Mouse (Mus musculus) frontal cortex, postnatal 14 days (tissue): ENCODE data around the gene Ostc.
A peak's percentile ranks its signal among the peaks of the same experiment; 100 is the strongest.

ENCODE experiments used
- DNase-seq, 2 experiments: peaks; one replicate each; pipeline ENCODE4 v3.0.0; 2022; ENCODE audit warnings: low spot score in 2 of 2

Gene Ostc

DNA sequence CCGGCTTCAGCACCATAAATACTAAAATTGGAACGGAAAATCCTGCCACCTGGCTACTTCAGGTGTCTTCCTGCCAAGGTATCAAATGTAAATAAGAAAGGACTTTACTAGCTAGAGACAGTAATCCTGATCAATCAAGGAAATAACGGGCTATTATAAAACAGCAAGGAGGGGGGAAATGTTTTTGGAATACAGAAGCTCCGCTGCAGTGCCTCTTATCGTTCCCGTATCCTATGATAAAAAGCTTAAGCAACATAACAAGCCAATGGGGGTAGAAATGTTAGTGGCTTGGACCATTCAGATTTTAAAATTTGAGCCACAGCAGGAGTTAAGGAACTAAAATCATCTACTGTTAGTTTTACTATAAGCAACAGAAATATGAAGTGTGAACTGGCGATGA, 859 bp upstream of the Ostc start:
- DNase-seq = no peak

DNA sequence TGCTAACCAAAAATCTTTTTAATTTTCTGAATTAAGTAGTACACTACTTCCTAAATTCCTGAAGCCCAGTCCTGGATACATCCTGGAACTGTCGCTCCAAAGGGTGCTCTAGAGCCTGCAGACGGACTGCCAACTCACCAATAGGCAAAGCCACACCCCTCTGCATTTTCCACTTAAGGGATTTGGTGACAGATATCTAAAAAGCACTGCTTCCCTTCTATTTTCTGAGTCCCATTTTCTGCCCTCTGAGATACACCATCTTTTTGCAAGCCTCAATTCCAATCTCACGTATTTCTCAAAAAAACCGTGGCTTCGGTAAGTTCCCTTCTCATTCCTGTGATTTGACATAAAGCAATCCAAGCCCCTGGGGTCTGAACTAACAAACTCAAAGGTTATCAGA, 715 bp downstream of the Ostc start:
- DNase-seq = no peak

DNA sequence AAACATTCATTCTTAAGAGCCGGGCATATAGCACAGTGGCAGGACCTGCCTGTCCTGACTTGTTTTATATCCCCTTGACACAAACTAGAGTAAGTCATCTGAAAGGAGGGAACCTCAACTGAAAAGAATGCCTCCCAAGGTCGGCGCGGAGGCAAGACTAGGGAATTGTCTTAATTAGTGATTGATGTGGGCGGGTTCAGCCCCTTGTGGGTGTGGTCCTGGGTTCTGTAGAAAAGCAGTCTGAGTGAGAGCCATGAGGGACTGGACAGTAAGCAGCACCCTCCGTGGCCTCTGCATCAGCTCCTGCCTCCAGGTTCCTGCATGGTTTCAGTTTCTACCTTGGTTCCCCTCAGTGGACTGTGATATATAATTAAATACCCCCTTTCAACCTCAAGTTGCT, 7.0 kb downstream of the Ostc start:
- DNase-seq = no peak

DNA sequence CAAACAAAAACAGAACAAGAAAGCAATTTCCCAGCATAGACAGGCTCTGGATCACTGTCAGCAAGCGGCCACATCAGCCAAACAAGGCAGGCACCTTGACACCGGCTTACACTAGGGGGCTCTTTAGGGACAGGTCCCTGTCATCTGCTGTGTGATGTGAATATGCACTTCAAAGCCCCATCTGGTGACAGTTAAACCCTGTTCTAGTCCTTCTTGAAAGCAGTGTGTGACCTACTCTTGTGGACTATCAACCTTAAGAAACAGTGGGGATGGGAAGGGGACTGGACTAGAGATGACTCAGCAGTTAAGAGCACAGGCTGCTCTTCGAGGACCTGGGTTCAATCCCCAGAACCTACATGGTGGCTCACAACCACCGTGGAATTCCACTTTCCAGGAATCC, 11.6 kb downstream of the Ostc start:
- DNase-seq = no peak

DNA sequence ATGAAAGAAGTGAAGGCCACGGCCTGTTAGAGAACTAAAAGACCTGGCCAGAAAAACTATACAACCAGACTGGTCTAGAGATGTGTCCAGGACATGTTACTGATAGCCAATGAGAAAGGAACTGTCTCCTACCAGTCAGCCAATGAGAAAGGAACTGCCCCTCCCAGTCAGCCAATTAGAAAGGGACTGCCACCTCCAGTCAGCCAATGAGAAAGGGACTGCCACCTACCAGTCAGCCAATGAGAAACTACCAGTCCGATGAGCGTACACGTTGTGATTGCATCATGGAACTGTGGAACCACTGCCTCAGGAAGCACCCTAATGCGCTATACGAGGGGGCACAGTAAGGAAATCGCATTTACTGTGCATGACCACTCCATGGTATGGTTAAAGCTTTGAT, 14.5 kb downstream of the Ostc start:
- no peak for DNase-seq

DNA sequence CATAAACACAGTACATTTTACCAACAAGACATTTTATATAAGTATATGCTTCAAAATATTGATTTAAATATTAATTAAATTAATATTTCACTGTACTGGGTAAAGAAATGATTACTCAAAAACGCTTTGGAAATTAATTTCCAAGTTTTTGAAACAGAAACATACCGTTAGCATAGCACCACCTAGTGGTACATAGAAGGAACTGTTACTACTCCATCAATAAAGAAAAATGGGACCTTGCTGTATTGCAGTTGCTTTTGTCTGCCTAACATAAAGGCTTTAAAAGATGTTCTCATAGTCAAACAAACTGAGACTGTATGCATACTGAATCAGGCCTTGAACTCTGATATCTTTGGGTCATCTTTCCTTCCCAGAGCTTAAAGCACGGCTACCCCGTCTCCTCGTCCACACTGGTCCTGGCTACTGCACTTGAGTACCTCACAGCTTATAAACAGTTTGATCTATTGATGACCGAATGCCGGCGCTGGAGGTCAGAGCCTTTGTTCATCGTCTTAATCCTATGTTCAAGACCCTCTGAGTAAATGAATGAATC, 15.1 kb downstream of the Ostc start:
- no peak for DNase-seq

DNA sequence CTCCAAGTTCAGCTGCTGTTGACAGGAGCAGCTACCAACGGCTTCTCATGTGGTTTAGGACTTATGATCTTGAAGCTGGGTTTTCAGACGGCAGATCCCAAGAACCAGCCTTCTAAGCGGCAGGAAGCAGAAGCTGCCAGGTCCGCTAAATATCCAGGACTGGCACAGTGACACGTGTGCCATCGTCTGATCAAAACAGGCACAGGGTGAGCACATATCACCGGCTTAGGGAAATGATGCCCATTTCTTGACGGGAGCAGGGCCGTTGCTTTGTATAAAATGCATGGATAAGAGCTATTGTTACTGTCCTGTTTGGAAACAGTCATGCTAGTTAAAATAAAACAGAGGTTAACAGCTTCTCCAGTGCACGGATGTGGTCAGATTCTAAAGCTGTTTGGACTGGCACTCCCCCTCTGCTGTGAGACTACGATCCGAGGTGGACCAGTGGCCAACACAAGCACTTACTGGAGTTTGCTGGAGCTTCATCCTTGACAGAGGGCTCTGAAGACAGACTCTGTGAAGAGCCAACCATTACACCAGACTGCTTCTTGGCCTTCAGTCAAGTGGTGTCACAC, 17.6 kb downstream of the Ostc start:
- no peak for DNase-seq

DNA sequence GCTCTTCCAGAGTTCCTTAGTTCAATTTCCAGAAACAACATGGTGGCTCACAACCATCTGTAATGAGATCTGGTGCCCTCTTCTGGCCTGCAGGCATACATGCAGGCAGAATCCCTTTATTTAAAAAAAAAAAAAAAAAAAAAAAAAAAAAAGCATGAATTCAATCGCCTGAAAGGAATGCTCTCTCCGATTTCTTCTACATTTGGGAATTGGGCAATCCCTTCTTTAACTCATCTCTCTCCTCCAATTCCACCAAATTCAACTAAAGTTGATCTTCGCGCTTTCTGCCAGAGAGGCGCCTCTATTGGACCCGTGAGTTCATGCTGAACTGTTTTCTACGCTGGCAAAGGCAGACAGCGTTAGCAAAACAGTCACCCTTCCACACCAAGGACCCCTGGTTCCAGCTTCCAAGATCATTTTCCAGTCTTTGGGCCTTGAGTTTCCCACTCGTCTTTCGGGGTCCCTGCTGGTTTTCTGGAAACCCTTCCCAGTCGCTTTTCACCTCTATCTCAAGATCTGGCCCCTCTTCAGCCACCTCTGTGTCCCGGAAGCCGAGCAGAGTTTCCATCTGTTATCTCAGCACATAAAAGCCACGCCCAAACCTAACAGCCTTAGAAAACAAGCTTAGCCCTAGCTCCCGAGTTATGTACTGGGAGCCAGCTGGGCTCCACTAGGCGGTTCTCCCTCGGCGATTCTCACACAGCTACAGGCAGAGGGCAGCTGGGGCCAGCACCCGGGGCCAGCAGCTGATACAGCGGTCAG, 18.2 kb downstream of the Ostc start:
- DNase-seq = no peak

DNA sequence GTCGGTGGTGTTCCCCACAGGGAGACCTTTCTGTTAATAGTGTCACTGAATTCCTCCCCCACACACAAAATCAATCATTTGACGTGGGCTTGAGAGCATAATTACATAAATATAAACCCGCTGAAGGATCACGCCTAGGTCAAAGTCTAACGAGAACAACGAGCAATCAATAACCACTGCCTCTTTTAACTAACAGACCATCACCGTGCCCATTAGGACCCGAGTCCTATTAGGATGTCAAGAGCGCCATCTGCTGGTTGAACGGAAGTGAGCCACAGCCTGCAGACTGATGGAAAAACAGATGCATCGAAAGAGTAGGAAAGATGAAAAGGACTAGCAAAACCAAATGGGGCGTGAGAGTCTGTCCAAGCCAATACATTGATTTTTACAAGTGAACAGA, 19.6 kb downstream of the Ostc start:
- peak; percentile 58 to 84 for DNase-seq

DNA sequence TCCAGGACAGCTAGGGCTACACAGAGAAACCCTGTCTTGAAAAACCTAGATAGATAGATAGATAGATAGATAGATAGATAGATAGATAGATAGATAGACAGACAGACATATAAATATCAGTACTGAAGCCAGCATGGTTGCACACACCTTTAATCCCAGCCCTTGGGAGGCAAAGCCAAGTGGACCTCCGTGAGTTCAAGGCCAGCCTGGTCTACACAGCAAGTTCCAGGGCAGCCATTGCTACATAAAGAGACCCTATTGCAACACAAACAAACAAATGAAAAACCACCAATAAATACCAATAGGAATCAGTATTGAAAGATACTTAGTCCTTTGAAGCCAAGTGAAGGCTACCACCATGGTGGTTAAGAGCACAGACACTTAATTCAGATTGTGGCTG, 22.2 kb downstream of the Ostc start:
- no peak for DNase-seq

DNA sequence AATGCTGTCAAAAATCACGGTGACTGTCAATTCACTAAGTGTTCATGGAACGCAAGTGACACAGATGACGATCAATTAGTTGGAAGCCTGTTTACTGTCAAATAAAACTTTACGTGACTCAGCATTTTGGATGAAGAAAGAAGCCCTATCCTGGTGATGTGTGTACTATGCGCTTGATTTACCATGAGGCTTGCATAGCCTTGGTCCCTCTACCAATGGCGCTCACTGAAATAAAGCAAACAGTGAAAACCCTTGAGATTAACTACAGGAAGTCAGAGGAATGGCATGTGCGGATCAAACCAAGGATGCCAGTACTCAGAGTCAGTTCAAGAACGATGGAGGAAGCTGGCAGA, 24.3 kb downstream of the Ostc start:
- DNase-seq = no peak

DNA sequence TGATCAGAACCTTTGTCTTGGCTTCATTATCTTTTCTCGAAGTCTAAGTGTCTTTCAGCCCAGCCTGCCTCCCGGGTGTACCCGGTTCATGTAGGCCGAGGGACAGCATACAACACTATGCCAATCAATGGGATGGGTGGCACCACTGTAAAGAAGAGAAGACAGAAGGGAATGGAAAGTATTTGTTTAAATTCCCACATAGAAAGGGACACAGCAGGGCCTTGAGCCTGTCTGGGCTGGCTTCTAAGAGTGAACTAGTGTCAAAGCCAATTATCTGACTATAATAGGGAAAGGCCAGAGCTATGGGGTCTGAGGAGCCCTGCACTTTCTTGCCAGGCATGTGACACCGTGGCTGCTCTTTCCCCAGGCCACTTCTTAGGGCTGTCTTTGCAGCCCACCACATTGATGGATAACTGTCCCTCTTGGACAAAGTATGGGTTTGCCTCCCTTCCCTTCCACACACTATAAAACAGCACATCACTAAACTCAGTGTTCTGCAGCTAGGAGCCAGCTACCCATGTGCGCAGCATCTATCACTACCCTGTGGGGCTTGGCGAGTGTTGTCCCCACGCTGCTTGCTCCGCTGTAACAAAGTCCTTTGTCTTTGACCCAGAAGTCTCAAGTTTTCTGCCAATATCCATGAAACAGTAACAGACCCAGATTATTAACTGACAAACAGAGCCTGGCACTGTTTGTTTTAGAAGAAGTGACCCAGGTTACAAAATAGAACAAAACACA, 24.8 kb downstream of the Ostc start:
- DNase-seq = no peak

DNA sequence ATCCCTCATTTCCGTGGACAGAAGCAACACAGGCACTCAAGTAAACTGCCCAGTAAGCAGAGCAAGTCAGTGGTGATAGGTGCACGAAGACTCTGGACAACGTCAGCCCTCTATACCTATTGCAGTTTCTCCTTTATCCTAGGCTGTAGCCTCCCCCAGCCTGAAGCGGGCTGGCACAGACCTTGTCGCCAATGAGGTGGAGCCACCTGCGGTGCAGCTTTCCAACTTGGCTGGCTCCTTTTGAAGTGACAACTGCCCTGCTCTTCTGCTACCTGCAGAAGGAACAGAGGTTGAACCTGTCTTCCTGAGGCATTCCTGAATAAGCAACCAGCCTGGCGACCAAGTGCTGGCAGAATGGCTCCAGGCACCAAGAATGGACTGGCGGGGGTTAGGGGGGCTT, 25.4 kb downstream of the Ostc start:
- no peak for DNase-seq

DNA sequence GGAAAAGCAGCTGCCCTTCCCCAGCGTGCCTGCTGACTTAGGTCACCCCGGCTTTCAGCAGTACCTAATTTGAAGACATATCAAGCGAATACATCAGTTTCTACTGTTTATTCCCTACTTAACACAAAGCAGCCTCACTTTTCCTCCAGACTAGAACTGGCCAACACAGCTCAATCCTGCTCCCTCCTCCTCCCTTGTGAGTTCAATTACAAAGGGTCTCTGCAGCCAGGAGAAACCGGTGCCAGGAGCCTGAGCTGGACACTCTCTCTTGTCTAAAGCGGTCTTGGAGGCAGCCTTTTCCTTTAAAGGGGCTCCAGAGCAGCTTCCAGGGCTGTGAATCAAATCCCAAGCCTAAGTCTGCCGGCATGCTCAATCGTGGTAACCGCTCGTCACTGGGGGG, 27.1 kb downstream of the Ostc start:
- no peak for DNase-seq

DNA sequence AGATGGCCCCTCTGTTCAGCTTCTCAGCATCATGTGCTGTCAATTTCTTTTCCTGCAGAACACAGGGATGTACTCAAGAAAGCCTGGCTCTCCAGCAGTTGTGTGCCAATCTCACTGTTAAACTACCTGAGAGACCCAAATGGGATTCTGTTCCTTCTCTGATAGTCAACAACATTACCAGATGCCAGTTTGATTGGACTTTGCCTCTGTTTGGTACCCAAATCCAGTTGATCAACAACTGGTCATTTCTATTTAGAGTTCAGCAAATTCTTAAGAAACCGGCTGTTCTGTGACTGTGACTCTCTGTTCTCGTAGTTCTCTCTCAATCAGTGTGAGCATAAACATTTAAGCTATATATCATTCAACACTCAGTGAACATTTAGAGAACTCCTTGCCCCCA, 28.0 kb downstream of the Ostc start:
- no peak for DNase-seq

DNA sequence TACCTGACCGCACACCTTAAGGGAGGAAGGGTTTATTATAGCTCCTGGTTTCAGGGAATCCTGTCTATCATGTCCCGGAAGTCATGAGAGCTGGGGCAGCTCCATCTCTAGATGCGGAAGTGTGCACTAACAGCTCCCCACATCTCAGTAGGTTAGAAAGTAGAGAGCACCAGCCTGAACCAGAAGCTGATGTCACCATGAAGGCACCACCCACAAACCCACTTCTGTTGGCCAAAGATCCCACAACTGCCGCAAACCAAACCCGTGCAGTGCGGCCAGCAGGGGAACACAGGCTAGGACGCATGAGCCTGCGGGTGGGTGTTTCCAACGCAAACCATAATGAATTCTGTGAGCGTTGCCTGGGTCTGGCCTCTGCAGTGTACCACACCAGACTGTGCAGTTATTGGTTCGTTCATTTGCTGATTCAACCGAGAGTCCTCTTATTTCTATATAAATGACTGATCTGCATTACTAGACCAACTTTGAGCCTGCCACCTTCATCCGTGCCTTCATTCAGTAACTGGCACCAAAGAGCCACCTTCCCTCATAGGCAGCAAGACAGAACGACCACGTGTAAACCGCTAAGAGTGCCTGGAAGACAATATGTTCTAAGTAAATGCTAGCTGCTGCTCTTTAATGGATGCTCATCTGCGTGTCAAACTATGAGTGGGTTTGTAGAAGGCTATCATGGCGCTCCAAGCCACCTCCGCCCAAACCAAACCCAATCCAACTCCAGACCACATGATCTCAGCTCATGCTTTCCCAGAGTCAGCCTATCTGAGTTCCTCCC, 31.4 kb downstream of the Ostc start:
- DNase-seq = no peak

DNA sequence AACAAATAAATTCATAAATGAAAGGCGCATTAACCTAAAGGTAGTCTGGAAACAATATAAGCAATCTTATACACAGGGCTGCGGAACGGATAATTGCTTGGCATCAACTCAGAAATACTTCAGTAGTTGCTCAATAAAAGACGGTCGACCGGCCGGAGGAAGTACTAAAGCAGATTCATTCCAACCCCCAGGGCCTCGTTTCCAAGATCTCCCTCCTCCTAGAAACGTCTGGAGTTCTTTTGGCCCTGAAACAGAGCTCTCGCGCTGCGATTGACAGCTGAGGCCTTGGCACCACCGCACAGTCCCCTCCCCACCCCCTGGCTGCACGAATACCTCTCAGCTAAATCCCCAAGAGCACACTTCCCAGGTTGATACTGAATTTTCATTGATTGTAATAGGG, 38.0 kb downstream of the Ostc start:
- DNase-seq = no peak

DNA sequence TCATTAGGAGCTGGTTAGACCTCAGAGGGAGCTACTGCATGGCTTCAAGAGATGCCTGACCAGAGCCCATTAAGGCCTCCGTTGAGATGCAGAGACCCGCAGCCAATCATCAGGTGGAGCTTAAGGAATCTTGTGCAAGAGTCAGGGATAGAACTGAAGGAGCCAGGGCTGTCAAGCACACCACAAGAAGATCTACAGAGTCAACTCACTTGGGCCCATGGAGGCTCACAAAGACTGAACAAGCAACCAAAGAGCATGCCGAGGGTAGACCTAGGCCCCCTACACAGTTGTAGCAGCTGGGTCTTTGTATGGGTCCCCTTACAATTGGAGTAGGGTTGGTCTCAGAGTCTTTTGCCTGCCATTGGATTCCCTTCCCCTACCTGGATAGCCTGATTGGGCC, 46.7 kb downstream of the Ostc start:
- DNase-seq = no peak

DNA sequence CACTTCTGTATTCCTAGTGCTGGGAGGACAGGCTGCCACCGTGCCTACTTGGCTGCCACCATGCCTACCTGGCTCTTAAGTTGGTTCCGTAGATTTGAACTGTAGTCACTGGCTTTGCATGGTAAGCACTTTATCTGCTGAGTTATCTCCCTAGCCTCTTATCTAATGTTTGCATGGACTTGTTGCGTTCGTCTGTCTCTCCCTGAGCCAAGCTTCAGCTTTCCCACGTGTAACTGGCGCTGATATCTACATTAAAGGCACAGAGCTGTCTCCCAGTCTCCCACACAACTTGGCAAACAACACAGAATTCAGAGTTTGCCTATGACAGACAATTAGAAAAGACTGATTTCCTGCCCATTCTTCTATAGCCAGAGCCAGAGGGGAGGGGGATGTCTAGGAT, 48.6 kb downstream of the Ostc start:
- no peak for DNase-seq

DNA sequence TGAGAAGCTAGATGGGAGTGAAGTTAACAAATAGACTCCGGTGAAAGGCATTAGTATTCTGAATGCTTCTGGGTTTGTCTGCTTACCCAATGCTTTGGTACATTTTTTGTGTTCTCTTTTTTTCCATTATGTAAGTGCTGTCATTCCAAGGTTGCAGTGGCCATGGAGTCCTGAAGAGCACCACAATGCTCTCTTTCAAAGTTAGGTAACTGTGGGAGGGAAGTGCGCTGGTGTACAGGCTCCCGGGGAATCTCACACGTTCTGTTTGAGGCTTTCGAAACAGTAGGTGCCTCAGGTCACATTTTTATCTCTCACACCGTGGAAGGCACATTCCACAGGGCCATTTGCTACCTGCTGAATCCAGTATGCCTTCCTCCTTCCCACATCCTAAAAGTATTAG, 59.7 kb downstream of the Ostc start:
- DNase-seq = no peak

DNA sequence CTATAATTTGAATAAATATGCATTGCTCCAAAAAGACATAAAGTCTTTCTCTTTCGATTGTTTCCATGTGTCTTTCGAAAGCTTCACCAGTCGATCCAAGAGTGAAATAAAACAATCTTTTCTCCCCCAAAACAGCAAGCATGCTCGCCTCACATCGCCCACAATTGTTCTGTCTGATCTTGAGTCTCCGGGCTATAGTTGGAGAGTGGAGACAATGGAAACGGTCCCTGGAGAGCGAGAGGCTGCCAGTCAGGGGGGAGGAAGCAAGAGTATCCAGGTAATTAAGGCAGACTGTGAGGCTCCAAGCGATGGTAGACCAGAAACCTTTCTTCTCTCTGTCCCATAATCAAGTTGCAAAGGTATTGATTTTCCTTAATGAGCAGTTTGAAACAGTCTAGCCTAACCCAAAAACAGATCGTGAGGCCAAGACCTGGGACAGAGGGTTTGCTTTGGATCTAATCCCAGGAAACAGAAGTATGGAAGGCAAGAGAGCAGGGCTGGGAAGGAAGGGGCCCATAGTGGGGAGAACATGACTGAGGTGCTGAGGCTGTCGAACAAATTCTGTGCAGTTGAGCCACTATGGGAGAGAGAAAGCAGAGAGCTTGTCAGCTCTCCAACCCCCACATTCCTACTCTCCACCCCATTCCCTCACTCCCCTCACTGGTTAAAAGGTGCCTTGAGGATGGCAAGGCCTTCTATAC, 63.0 kb downstream of the Ostc start:
- no peak for DNase-seq
